Mouse (Mus musculus): ENCODE results near the gene Slc16a7. TPM values are rescaled to one million over a fixed set of nuclear protein-coding genes. Genes with fewer than 3 reads are reported as not detected.

Slc16a7 gene
- polyA plus RNA-seq, 1 experiment from 2014 or later, result 10.2 TPM

- no peak for ATAC-seq
- H3K27me3 ChIP-seq (replicated peaks; ENCODE audit: control insufficient read depth, insufficient read depth, low read length), result no peaks in the 10 kb centered on the region
- no peak overlapping the region for H3K27ac ChIP-seq (ENCODE audit: low read length)
- no peaks in the 10 kb centered on the region for H3K36me3 ChIP-seq (ENCODE audit: control insufficient read depth, insufficient read depth)
- no peak overlapping the region for H3K4me2 ChIP-seq (ENCODE audit: low read length)
- H3K4me3 ChIP-seq (replicated peaks; ENCODE audit: low read length), result no peak overlapping the region
- WGBS, result 91% methylated on average over 8 of the region's 8 CpGs
- H3K4me1 ChIP-seq (replicated peaks; ENCODE audit: control insufficient read depth, insufficient read depth, low read length), result peaks cover 4% of the 10 kb centered on the region
- no peaks in the 10 kb centered on the region for H3K9me3 ChIP-seq (ENCODE audit: control insufficient read depth, low read length)
- H3K9ac ChIP-seq (replicated peaks; ENCODE audit: low read depth, low read length), result no peak overlapping the region
These were observed 19.1 kb downstream of the Slc16a7 start for GRCm38 (mm10) chr10:125370037-125370610.

GRCm38 (mm10) chr10:125358479-125358878 is 30.8 kb downstream of the Slc16a7 start:
- H3K27me3 ChIP-seq (replicated peaks; ENCODE audit: control insufficient read depth, insufficient read depth, low read length), result no peaks in the 10 kb centered on the region
- ATAC-seq, result no peak
- no peak overlapping the region for H3K4me3 ChIP-seq (replicated peaks; ENCODE audit: low read length)
- no peaks in the 10 kb centered on the region for H3K36me3 ChIP-seq (ENCODE audit: control insufficient read depth, insufficient read depth)
- WGBS, result 93% methylated on average over 7 of the region's 7 CpGs
- H3K4me2 ChIP-seq (ENCODE audit: low read length), result no peak overlapping the region
- H3K9ac ChIP-seq (replicated peaks; ENCODE audit: low read depth, low read length), result no peak overlapping the region
- no peaks in the 10 kb centered on the region for H3K9me3 ChIP-seq (ENCODE audit: control insufficient read depth, low read length)
- H3K4me1 ChIP-seq (replicated peaks; ENCODE audit: control insufficient read depth, insufficient read depth, low read length), result no peaks in the 10 kb centered on the region
- no peak overlapping the region for H3K27ac ChIP-seq (ENCODE audit: low read length)

GRCm38 (mm10) chr10:125352805-125353204 is 36.5 kb downstream of the Slc16a7 start:
- H3K27ac ChIP-seq (ENCODE audit: low read length), result no peak overlapping the region
- 63% methylated on average over 7 of the region's 7 CpGs for WGBS
- no peak overlapping the region for H3K9ac ChIP-seq (replicated peaks; ENCODE audit: low read depth, low read length)
- H3K4me2 ChIP-seq (ENCODE audit: low read length), result no peak overlapping the region
- H3K9me3 ChIP-seq (ENCODE audit: control insufficient read depth, low read length), result 0 out of 2 replicates have a peak, but pooled peaks cover 2% of the 10 kb centered on the region
- H3K4me3 ChIP-seq (replicated peaks; ENCODE audit: low read length), result no peak overlapping the region
- ATAC-seq, result no peak
- H3K27me3 ChIP-seq (replicated peaks; ENCODE audit: control insufficient read depth, insufficient read depth, low read length), result no peaks in the 10 kb centered on the region
- H3K36me3 ChIP-seq (ENCODE audit: control insufficient read depth, insufficient read depth), result no peaks in the 10 kb centered on the region
- 0 out of 2 replicates have a peak, but pooled peaks cover 2% of the 10 kb centered on the region for H3K4me1 ChIP-seq (replicated peaks; ENCODE audit: control insufficient read depth, insufficient read depth, low read length)

- Histone ChIP-seq H3K27me3 (replicated peaks; ENCODE audit: control insufficient read depth, insufficient read depth, low read length) (no peaks in the 10 kb centered on the region), H3K4me2 (ENCODE audit: low read length) (no peak overlapping the region), H3K27ac (ENCODE audit: low read length) (no peak overlapping the region), H3K9ac (replicated peaks; ENCODE audit: low read depth, low read length) (no peak overlapping the region), H3K4me1 (replicated peaks; ENCODE audit: control insufficient read depth, insufficient read depth, low read length) (0 out of 2 replicates have a peak, but pooled peaks cover 2% of the 10 kb centered on the region), H3K9me3 (ENCODE audit: control insufficient read depth, low read length) (0 out of 2 replicates have a peak, but pooled peaks cover 2% of the 10 kb centered on the region), H3K4me3 (replicated peaks; ENCODE audit: low read length) (no peak overlapping the region), H3K36me3 (ENCODE audit: control insufficient read depth, insufficient read depth) (no peaks in the 10 kb centered on the region)
- 35% methylated on average over 3 of the region's 3 CpGs for WGBS
- no peak for ATAC-seq
These were observed 41.1 kb downstream of the Slc16a7 start for GRCm38 (mm10) chr10:125348171-125348570.

- no peak for ATAC-seq
- 0 out of 2 replicates have a peak, but pooled peaks cover 2% of the 10 kb centered on the region for H3K9me3 ChIP-seq (ENCODE audit: control insufficient read depth, low read length)
- 69% methylated on average over 6 of the region's 6 CpGs for WGBS
- H3K4me2 ChIP-seq (ENCODE audit: low read length), result no peak overlapping the region
- H3K27ac ChIP-seq (ENCODE audit: low read length), result no peak overlapping the region
- no peak overlapping the region for H3K4me3 ChIP-seq (replicated peaks; ENCODE audit: low read length)
- no peak overlapping the region for H3K9ac ChIP-seq (replicated peaks; ENCODE audit: low read depth, low read length)
- no peaks in the 10 kb centered on the region for H3K4me1 ChIP-seq (replicated peaks; ENCODE audit: control insufficient read depth, insufficient read depth, low read length)
- no peaks in the 10 kb centered on the region for H3K27me3 ChIP-seq (replicated peaks; ENCODE audit: control insufficient read depth, insufficient read depth, low read length)
- H3K36me3 ChIP-seq (ENCODE audit: control insufficient read depth, insufficient read depth), result no peaks in the 10 kb centered on the region
These were observed 42.1 kb downstream of the Slc16a7 start for GRCm38 (mm10) chr10:125347149-125347548.

GRCm38 (mm10) chr10:125346364-125346763 is 42.9 kb downstream of the Slc16a7 start:
- H3K4me2 ChIP-seq (ENCODE audit: low read length), result no peak overlapping the region
- no peaks in the 10 kb centered on the region for H3K4me1 ChIP-seq (replicated peaks; ENCODE audit: control insufficient read depth, insufficient read depth, low read length)

GRCm38 (mm10) chr10:125345583-125345982 is 43.7 kb downstream of the Slc16a7 start:
- no peak overlapping the region for H3K4me3 ChIP-seq (replicated peaks; ENCODE audit: low read length)
- 0 out of 2 replicates have a peak, but pooled peaks cover 2% of the 10 kb centered on the region for H3K9me3 ChIP-seq (ENCODE audit: control insufficient read depth, low read length)
- H3K27me3 ChIP-seq (replicated peaks; ENCODE audit: control insufficient read depth, insufficient read depth, low read length), result no peaks in the 10 kb centered on the region
- no peak overlapping the region for H3K9ac ChIP-seq (replicated peaks; ENCODE audit: low read depth, low read length)
- no peak for ATAC-seq
- WGBS, result 86% methylated on average over 1 of the region's 1 CpGs
- H3K27ac ChIP-seq (ENCODE audit: low read length), result no peak overlapping the region
- no peaks in the 10 kb centered on the region for H3K4me1 ChIP-seq (replicated peaks; ENCODE audit: control insufficient read depth, insufficient read depth, low read length)
- H3K36me3 ChIP-seq (ENCODE audit: control insufficient read depth, insufficient read depth), result no peaks in the 10 kb centered on the region
- no peak overlapping the region for H3K4me2 ChIP-seq (ENCODE audit: low read length)

More at GRCm38 (mm10) chr10:125346364-125346763, 42.9 kb downstream of the Slc16a7 start:
- 81% methylated on average over 4 of the region's 4 CpGs for WGBS
- Histone ChIP-seq H3K4me3 (replicated peaks; ENCODE audit: low read length) (no peak overlapping the region), H3K9me3 (ENCODE audit: control insufficient read depth, low read length) (0 out of 2 replicates have a peak, but pooled peaks cover 2% of the 10 kb centered on the region), H3K27ac (ENCODE audit: low read length) (no peak overlapping the region), H3K27me3 (replicated peaks; ENCODE audit: control insufficient read depth, insufficient read depth, low read length) (no peaks in the 10 kb centered on the region), H3K9ac (replicated peaks; ENCODE audit: low read depth, low read length) (no peak overlapping the region), H3K36me3 (ENCODE audit: control insufficient read depth, insufficient read depth) (no peaks in the 10 kb centered on the region)
- no peak for ATAC-seq

- no peaks in the 10 kb centered on the region for H3K27me3 ChIP-seq (replicated peaks; ENCODE audit: control insufficient read depth, insufficient read depth, low read length)
- no peak overlapping the region for H3K4me3 ChIP-seq (replicated peaks; ENCODE audit: low read length)
- no peaks in the 10 kb centered on the region for H3K4me1 ChIP-seq (replicated peaks; ENCODE audit: control insufficient read depth, insufficient read depth, low read length)
- ATAC-seq, result no peak
- 81% methylated on average over 7 of the region's 7 CpGs for WGBS
- no peaks in the 10 kb centered on the region for H3K9me3 ChIP-seq (ENCODE audit: control insufficient read depth, low read length)
- H3K36me3 ChIP-seq (ENCODE audit: control insufficient read depth, insufficient read depth), result no peaks in the 10 kb centered on the region
- H3K27ac ChIP-seq (ENCODE audit: low read length), result no peak overlapping the region
- no peak overlapping the region for H3K9ac ChIP-seq (replicated peaks; ENCODE audit: low read depth, low read length)
- no peak overlapping the region for H3K4me2 ChIP-seq (ENCODE audit: low read length)
These were observed 47.1 kb downstream of the Slc16a7 start for GRCm38 (mm10) chr10:125342204-125342603.

GRCm38 (mm10) chr10:125333799-125334198 is 55.5 kb downstream of the Slc16a7 start:
- WGBS, result 95% methylated on average over 5 of the region's 5 CpGs
- no peaks in the 10 kb centered on the region for H3K27me3 ChIP-seq (replicated peaks; ENCODE audit: control insufficient read depth, insufficient read depth, low read length)
- H3K36me3 ChIP-seq (ENCODE audit: control insufficient read depth, insufficient read depth), result no peaks in the 10 kb centered on the region
- H3K4me2 ChIP-seq (ENCODE audit: low read length), result no peak overlapping the region
- H3K9ac ChIP-seq (replicated peaks; ENCODE audit: low read depth, low read length), result no peak overlapping the region
- ATAC-seq, result no peak
- H3K4me3 ChIP-seq (replicated peaks; ENCODE audit: low read length), result no peak overlapping the region
- no peaks in the 10 kb centered on the region for H3K9me3 ChIP-seq (ENCODE audit: control insufficient read depth, low read length)
- H3K4me1 ChIP-seq (replicated peaks; ENCODE audit: control insufficient read depth, insufficient read depth, low read length), result peaks cover 1% of the 10 kb centered on the region; the same call in 1 of the 2 replicates
- H3K27ac ChIP-seq (ENCODE audit: low read length), result no peak overlapping the region

All from forebrain, embryonic 16.5 days (tissue).